ENCODE assay signal across 10 mouse cellular contexts in genomic region chr11:18747871-18748461, GRCm38 (mm10).
DNase-seq lines count a peak whose midpoint lies in the region; ATAC-seq lines count a peak whose summit lies in the region.
"Had no signal": no experiment of that assay in that cellular context is flagged by ENCODE, and none has a peak within 500 bp of the region (broad histone marks: within the 10 kb centered on the region; RNA-seq: fewer than 3 reads in every experiment).

No protein-coding gene starts in this region.

- H3K9ac ChIP-seq in liver, embryonic 11.5 days (ENCODE audit: low read depth, low read length) = no peak overlapping the region
- no peak overlapping the region for H3K9ac ChIP-seq in liver, embryonic 12.5 days
- no peak overlapping the region for H3K9ac ChIP-seq in forebrain, embryonic 16.5 days (replicated peaks; ENCODE audit: low read depth, low read length)
- 0 out of 2 replicates have a peak overlapping the region, but pooled peaks have one; percentile 7 for H3K9ac ChIP-seq in midbrain, embryonic 14.5 days (replicated peaks; ENCODE audit: low read length)
- H3K9ac ChIP-seq: limb, embryonic 13.5 days had no signal

- H3K9me3 ChIP-seq in liver, embryonic 11.5 days (ENCODE audit: control insufficient read depth, low read length) = no peaks in the 10 kb centered on the region
- H3K9me3 ChIP-seq in liver, embryonic 12.5 days (replicated peaks) = no peaks in the 10 kb centered on the region
- H3K9me3 ChIP-seq in forebrain, embryonic 16.5 days (ENCODE audit: control insufficient read depth, low read length) = no peaks in the 10 kb centered on the region
- no peaks in the 10 kb centered on the region for H3K9me3 ChIP-seq in midbrain, embryonic 14.5 days (ENCODE audit: control insufficient read depth, low read length)
- H3K9me3 ChIP-seq: limb, embryonic 13.5 days had no signal

- intact Hi-C loops in left cerebral cortex, postnatal 4 days (cut with DNase I) = no loop called here

- H3K27me3 ChIP-seq in liver, embryonic 11.5 days (replicated peaks; ENCODE audit: control insufficient read depth, insufficient read depth, low read length) = no peaks in the 10 kb centered on the region
- no peaks in the 10 kb centered on the region for H3K27me3 ChIP-seq in liver, embryonic 12.5 days (replicated peaks)
- no peaks in the 10 kb centered on the region for H3K27me3 ChIP-seq in forebrain, embryonic 16.5 days (replicated peaks; ENCODE audit: control insufficient read depth, insufficient read depth, low read length)
- H3K27me3 ChIP-seq in midbrain, embryonic 14.5 days (ENCODE audit: control insufficient read depth, insufficient read depth, low read length) = no peaks in the 10 kb centered on the region

- H3K4me1 ChIP-seq in liver, embryonic 11.5 days (replicated peaks; ENCODE audit: control insufficient read depth, insufficient read depth, low read length) = peaks cover 33% of the 10 kb centered on the region
- peaks cover 57% of the 10 kb centered on the region for H3K4me1 ChIP-seq in liver, embryonic 12.5 days
- H3K4me1 ChIP-seq in forebrain, embryonic 16.5 days (replicated peaks; ENCODE audit: control insufficient read depth, insufficient read depth, low read length) = peaks cover 41% of the 10 kb centered on the region; the same call in 1 of the 2 replicates
- H3K4me1 ChIP-seq in midbrain, embryonic 14.5 days (ENCODE audit: control insufficient read depth, insufficient read depth, low read length) = peaks cover 34% of the 10 kb centered on the region

- 0 out of 2 replicates have a peak overlapping the region, but pooled peaks have one; percentile 40 for H3K27ac ChIP-seq in liver, embryonic 11.5 days (ENCODE audit: low read depth, low read length)
- H3K27ac ChIP-seq in liver, embryonic 12.5 days = no peak overlapping the region
- H3K27ac ChIP-seq in forebrain, embryonic 16.5 days (ENCODE audit: low read length) = no peak overlapping the region
- H3K27ac ChIP-seq in midbrain, embryonic 14.5 days (replicated peaks; ENCODE audit: low read depth, low read length) = peak overlapping the region; percentile 68
- H3K27ac ChIP-seq: limb, embryonic 13.5 days had no signal

- peak overlapping the region; percentile 30; the same call in 1 of the 2 replicates for H3K4me2 ChIP-seq in liver, embryonic 11.5 days
- no peak overlapping the region for H3K4me2 ChIP-seq in liver, embryonic 12.5 days
- no peak overlapping the region for H3K4me2 ChIP-seq in forebrain, embryonic 16.5 days (ENCODE audit: low read length)
- H3K4me2 ChIP-seq in midbrain, embryonic 14.5 days (ENCODE audit: low read length) = peak overlapping the region; percentile 17
- H3K4me2 ChIP-seq: limb, embryonic 13.5 days had no signal

- DNase-seq in liver, embryonic 11.5 days (ENCODE audit: low spot score) = no peak
- peak; percentile 63 for DNase-seq in midbrain, embryonic 14.5 days
- DNase-seq in spleen, postnatal 4 days (ENCODE audit: low spot score in 2 of 2) = no peak
- no peak for DNase-seq in frontal cortex, postnatal 14 days (ENCODE audit: low spot score in 2 of 2)
- DNase-seq in left cerebral cortex, postnatal 4 days = no peak
- no peak for DNase-seq in cerebellum, postnatal 4 days (ENCODE audit: low spot score in 2 of 2)
- DNase-seq: kidney, postnatal 10 days had no signal

- WGBS in liver, embryonic 11.5 days = 42% methylated on average over 7 of the region's 7 CpGs
- 54% methylated on average over 7 of the region's 7 CpGs for WGBS in liver, embryonic 12.5 days (ENCODE audit: insufficient replicate concordance)
- WGBS in forebrain, embryonic 16.5 days = 12% methylated on average over 7 of the region's 7 CpGs
- WGBS in midbrain, embryonic 14.5 days = 12% methylated on average over 7 of the region's 7 CpGs

- H3K36me3 ChIP-seq in liver, embryonic 11.5 days (ENCODE audit: control insufficient read depth, insufficient read depth, low read length) = no peaks in the 10 kb centered on the region
- H3K36me3 ChIP-seq in liver, embryonic 12.5 days = no peaks in the 10 kb centered on the region
- H3K36me3 ChIP-seq in forebrain, embryonic 16.5 days (ENCODE audit: control insufficient read depth, insufficient read depth) = no peaks in the 10 kb centered on the region
- no peaks in the 10 kb centered on the region for H3K36me3 ChIP-seq in midbrain, embryonic 14.5 days (ENCODE audit: control insufficient read depth, insufficient read depth, low read length)
- H3K36me3 ChIP-seq: limb, embryonic 13.5 days had no signal

- no peak overlapping the region for H3K4me3 ChIP-seq in liver, embryonic 11.5 days (ENCODE audit: low read depth, low read length)
- no peak overlapping the region for H3K4me3 ChIP-seq in liver, embryonic 12.5 days
- no peak overlapping the region for H3K4me3 ChIP-seq in forebrain, embryonic 16.5 days (replicated peaks; ENCODE audit: low read length)
- no peak overlapping the region for H3K4me3 ChIP-seq in midbrain, embryonic 14.5 days (replicated peaks; ENCODE audit: low read depth, low read length)
- H3K4me3 ChIP-seq: limb, embryonic 13.5 days had no signal

- ATAC-seq in liver, embryonic 11.5 days (replicated peaks; ENCODE audit: low FRiP score) = no peak
- no peak for ATAC-seq in liver, embryonic 12.5 days
- ATAC-seq in forebrain, embryonic 16.5 days = 0 out of 2 replicates have a peak, but pooled peaks have one; percentile 29
- peak; percentile 51; the same call in 1 of the 2 replicates for ATAC-seq in midbrain, embryonic 14.5 days (ENCODE audit: low FRiP score, low TSS enrichment)

Comparison
In these comparisons a context has a peak if more than half of its experiments do, and no peak if none do; other contexts are left out.
1. H3K27ac ChIP-seq: peak in liver, embryonic 11.5 days (single experiment) and midbrain, embryonic 14.5 days (single experiment); none in liver, embryonic 12.5 days (single experiment) and forebrain, embryonic 16.5 days (single experiment).
2. H3K4me2 ChIP-seq: peak in liver, embryonic 11.5 days (single experiment) and midbrain, embryonic 14.5 days (single experiment); none in liver, embryonic 12.5 days (single experiment) and forebrain, embryonic 16.5 days (single experiment).
3. ATAC-seq: peak in forebrain, embryonic 16.5 days (single experiment) and midbrain, embryonic 14.5 days (single experiment); none in liver, embryonic 11.5 days (single experiment) and liver, embryonic 12.5 days (single experiment).